Mouse (Mus musculus): ENCODE results near the gene Olfr1436. TPM values are rescaled to one million over a fixed set of nuclear protein-coding genes. Genes with fewer than 3 reads are reported as not detected.
"Not testable (repeated sequence)": the region's sequence is repeated elsewhere in the genome, so short reads cannot be mapped to it uniquely, and the experiment has no call there.

Olfr1436 gene
- polyA plus RNA-seq (2012; rRNA removed): not detected in 2 replicates

DNA sequence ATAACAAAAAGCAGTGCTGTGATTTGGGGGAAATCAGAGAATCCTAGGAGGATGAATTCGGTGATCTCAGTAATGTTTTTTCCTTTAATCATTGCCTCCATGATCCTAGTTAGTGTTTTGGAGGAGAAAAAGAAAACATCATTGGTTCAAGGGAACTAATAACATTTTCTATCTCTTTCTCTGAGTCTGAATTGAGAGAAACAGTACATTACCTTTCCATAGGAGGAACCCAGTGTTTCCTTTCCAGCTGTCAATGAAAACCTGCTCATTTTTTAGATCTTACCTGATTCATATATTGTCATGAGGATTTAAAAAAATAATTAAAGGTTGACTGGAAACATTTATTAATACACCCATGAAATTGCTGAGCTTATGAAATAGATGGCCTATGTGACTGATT, at the start of gene Olfr1436:
TSS of gene Olfr1436 (minus strand) at position 101 of the 400 bp plus-strand sequence.
- H3K36me3 ChIP-seq (ENCODE audit: control insufficient read depth, insufficient read depth, low read length); H3K27ac ChIP-seq (ENCODE audit: control insufficient read depth, insufficient read depth, low read depth, low read length); H3K27me3 ChIP-seq (ENCODE audit: control insufficient read depth, insufficient read depth, low read length); H3K4me3 ChIP-seq (ENCODE audit: control insufficient read depth, low read depth, low read length); H3K4me1 ChIP-seq (ENCODE audit: control insufficient read depth, insufficient read depth, low read length): not testable (repeated sequence)

- Histone ChIP-seq H3K4me3 (ENCODE audit: control insufficient read depth, low read depth, low read length) (no peak within 1 kb of the TSS), H3K27me3 (ENCODE audit: control insufficient read depth, insufficient read depth, low read length) (no peaks in the 10 kb centered on the region), H3K36me3 (ENCODE audit: control insufficient read depth, insufficient read depth, low read length) (no peaks in the 10 kb centered on the region), H3K27ac (ENCODE audit: control insufficient read depth, insufficient read depth, low read depth, low read length) (no peak within 1 kb of the TSS), H3K4me1 (ENCODE audit: control insufficient read depth, insufficient read depth, low read length) (no peaks in the 10 kb centered on the region)
- no peak for TF ChIP-seq CTCF (IDR thresholded peaks at IDR 0.05; ENCODE audit: control insufficient read depth, insufficient read depth, insufficient replicate concordance, low read depth, low read length)
- no peak for TF ChIP-seq POLR2A (IDR thresholded peaks at IDR 0.05; ENCODE audit: control insufficient read depth, low read depth, low read length)
Measured at GRCm38 (mm10) chr19:12335810-12336209, 36.9 kb upstream of the Olfr1436 start, which contains the start of gene Olfr1438-ps1. Gene Olfr1438-ps1, minus strand, starts transcription at chr19:12335910.

- Histone ChIP-seq H3K36me3 (ENCODE audit: control insufficient read depth, insufficient read depth, low read length) (no peaks in the 10 kb centered on the region), H3K27me3 (ENCODE audit: control insufficient read depth, insufficient read depth, low read length) (no peaks in the 10 kb centered on the region), H3K4me3 (ENCODE audit: control insufficient read depth, low read depth, low read length) (no peak within 1 kb of the TSS), H3K27ac (ENCODE audit: control insufficient read depth, insufficient read depth, low read depth, low read length) (no peak within 1 kb of the TSS), H3K4me1 (ENCODE audit: control insufficient read depth, insufficient read depth, low read length) (no peaks in the 10 kb centered on the region)
- TF ChIP-seq CTCF (IDR thresholded peaks at IDR 0.05; ENCODE audit: control insufficient read depth, insufficient read depth, insufficient replicate concordance, low read depth, low read length) (no peak), POLR2A (IDR thresholded peaks at IDR 0.05; ENCODE audit: control insufficient read depth, low read depth, low read length) (no peak)
Measured at GRCm38 (mm10) chr19:12325001-12325400, 26.1 kb upstream of the Olfr1436 start, which contains the start of gene Olfr1437. Gene Olfr1437, minus strand, starts transcription at chr19:12325101.

- TF ChIP-seq POLR2A (IDR thresholded peaks at IDR 0.05; ENCODE audit: control insufficient read depth, low read depth, low read length) (no peak), CTCF (IDR thresholded peaks at IDR 0.05; ENCODE audit: control insufficient read depth, insufficient read depth, insufficient replicate concordance, low read depth, low read length) (no peak)
- no peaks in the 10 kb centered on the region for H3K4me1 ChIP-seq (ENCODE audit: control insufficient read depth, insufficient read depth, low read length)
- no peaks in the 10 kb centered on the region for H3K36me3 ChIP-seq (ENCODE audit: control insufficient read depth, insufficient read depth, low read length)
- no peak overlapping the region for H3K27ac ChIP-seq (ENCODE audit: control insufficient read depth, insufficient read depth, low read depth, low read length)
- no peaks in the 10 kb centered on the region for H3K27me3 ChIP-seq (ENCODE audit: control insufficient read depth, insufficient read depth, low read length)
- H3K4me3 ChIP-seq (ENCODE audit: control insufficient read depth, low read depth, low read length): no peak overlapping the region
Measured at GRCm38 (mm10) chr19:12292979-12293378, 6.0 kb downstream of the Olfr1436 start.

GRCm38 (mm10) chr19:12279554-12279953, 19.4 kb downstream of the Olfr1436 start, which contains the start of gene Olfr1434:
Gene Olfr1434, plus strand, starts transcription at chr19:12279854.
- Histone ChIP-seq H3K4me3 (ENCODE audit: control insufficient read depth, low read depth, low read length) (no peak within 1 kb of the TSS), H3K27ac (ENCODE audit: control insufficient read depth, insufficient read depth, low read depth, low read length) (no peak within 1 kb of the TSS), H3K4me1 (ENCODE audit: control insufficient read depth, insufficient read depth, low read length) (no peaks in the 10 kb centered on the region), H3K36me3 (ENCODE audit: control insufficient read depth, insufficient read depth, low read length) (no peaks in the 10 kb centered on the region), H3K27me3 (ENCODE audit: control insufficient read depth, insufficient read depth, low read length) (no peaks in the 10 kb centered on the region)
- TF ChIP-seq POLR2A (IDR thresholded peaks at IDR 0.05; ENCODE audit: control insufficient read depth, low read depth, low read length) (no peak), CTCF (IDR thresholded peaks at IDR 0.05; ENCODE audit: control insufficient read depth, insufficient read depth, insufficient replicate concordance, low read depth, low read length) (no peak)

DNA sequence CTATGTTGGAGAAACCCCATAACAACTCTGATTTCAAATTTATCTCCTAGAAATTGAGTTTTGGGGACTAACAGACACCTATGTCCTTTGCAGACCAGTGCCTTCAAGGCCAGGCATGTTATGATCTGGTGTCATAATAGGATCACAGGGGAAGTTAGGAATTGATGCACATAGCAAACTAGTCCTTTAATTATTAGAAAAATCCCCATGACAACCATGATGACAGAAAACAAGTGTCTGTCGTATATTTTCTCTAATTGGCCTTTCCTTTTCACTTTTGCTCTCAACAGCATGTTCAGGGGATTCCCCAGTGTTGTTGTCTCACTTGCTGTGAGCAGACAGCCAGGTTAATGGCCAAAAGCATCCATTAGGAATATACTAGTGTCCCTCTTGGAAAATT, 38.2 kb downstream of the Olfr1436 start, which contains the start of gene Olfr235:
TSS of gene Olfr235 (plus strand) at position 301 of the 400 bp plus-strand sequence.
- no peaks in the 10 kb centered on the region for H3K36me3 ChIP-seq (ENCODE audit: control insufficient read depth, insufficient read depth, low read length)
- H3K4me3 ChIP-seq (ENCODE audit: control insufficient read depth, low read depth, low read length): no peak within 1 kb of the TSS
- TF ChIP-seq POLR2A (IDR thresholded peaks at IDR 0.05; ENCODE audit: control insufficient read depth, low read depth, low read length) (no peak), CTCF (IDR thresholded peaks at IDR 0.05; ENCODE audit: control insufficient read depth, insufficient read depth, insufficient replicate concordance, low read depth, low read length) (no peak)
- no peaks in the 10 kb centered on the region for H3K27me3 ChIP-seq (ENCODE audit: control insufficient read depth, insufficient read depth, low read length)
- H3K27ac ChIP-seq (ENCODE audit: control insufficient read depth, insufficient read depth, low read depth, low read length): no peak within 1 kb of the TSS
- no peaks in the 10 kb centered on the region for H3K4me1 ChIP-seq (ENCODE audit: control insufficient read depth, insufficient read depth, low read length)

Other genes with a start within 250 kb of the Olfr1436 start
- 0.12 TPM in 1 of 2 replicates, not detected in the other for gene Olfr1424, start 236.4 kb downstream of the Olfr1436 start, polyA plus RNA-seq (2012; rRNA removed)
- gene Olfr1425, start 221.4 kb downstream of the Olfr1436 start, polyA plus RNA-seq (2012; rRNA removed): not detected in 2 replicates
- not detected in 2 replicates for gene Olfr1426, start 207.1 kb downstream of the Olfr1436 start, polyA plus RNA-seq (2012; rRNA removed)
- gene Olfr1427, start 195.8 kb downstream of the Olfr1436 start, polyA plus RNA-seq (2012; rRNA removed): not detected in 2 replicates
- gene Olfr1428, start 183.2 kb downstream of the Olfr1436 start, polyA plus RNA-seq (2012; rRNA removed): 0.09 TPM in 1 of 2 replicates, not detected in the other
- 0.10 and 0.16 TPM in 2 replicates for gene Olfr76, start 175.9 kb downstream of the Olfr1436 start, polyA plus RNA-seq (2012; rRNA removed)
- gene Olfr1555-ps1, start 129.0 kb downstream of the Olfr1436 start, polyA plus RNA-seq (2012; rRNA removed): not detected in 2 replicates
- gene Olfr1431, start 98.5 kb downstream of the Olfr1436 start, polyA plus RNA-seq (2012; rRNA removed): not detected in 2 replicates
- gene Olfr1432, start 66.5 kb downstream of the Olfr1436 start, polyA plus RNA-seq (2012; rRNA removed): 0.09 and 0.12 TPM in 2 replicates
- gene Olfr262, start 57.5 kb downstream of the Olfr1436 start, polyA plus RNA-seq (2012; rRNA removed): 0.26 and 0.52 TPM in 2 replicates
- gene Olfr235, start 38.1 kb downstream of the Olfr1436 start, polyA plus RNA-seq (2012; rRNA removed): 0.10 TPM in 1 of 2 replicates, not detected in the other
- not detected in 2 replicates for gene Olfr1434, start 19.3 kb downstream of the Olfr1436 start, polyA plus RNA-seq (2012; rRNA removed)
- not detected in 2 replicates for gene Olfr1437, start 26.0 kb upstream of the Olfr1436 start, polyA plus RNA-seq (2012; rRNA removed)
- gene Olfr1438-ps1, start 36.8 kb upstream of the Olfr1436 start, polyA plus RNA-seq (2012; rRNA removed): not detected in 2 replicates
- gene Olfr1440, start 88.1 kb upstream of the Olfr1436 start, polyA plus RNA-seq (2012; rRNA removed): not detected in 2 replicates
- gene Olfr1441, start 118.3 kb upstream of the Olfr1436 start, polyA plus RNA-seq (2012; rRNA removed): not detected in 2 replicates
- 0.02 TPM in 2 replicates for gene Pfpl, start 128.8 kb upstream of the Olfr1436 start, polyA plus RNA-seq (2012; rRNA removed)
- gene Mpeg1, start 161.6 kb upstream of the Olfr1436 start, polyA plus RNA-seq (2012; rRNA removed): 2.8 and 3.3 TPM in 2 replicates
- 5.7 and 6.0 TPM in 2 replicates for gene Dtx4, start 202.3 kb upstream of the Olfr1436 start, polyA plus RNA-seq (2012; rRNA removed)
- gene Fam111a, start 246.6 kb upstream of the Olfr1436 start, polyA plus RNA-seq (2012; rRNA removed): 0.07 and 0.11 TPM in 2 replicates

Data from testis, adult 2 months (tissue).